Mouse (Mus musculus) embryonic facial prominence, embryonic 14.5 days (tissue): Measurements from ENCODE around the gene Olfr354. TPM values are rescaled to one million over a fixed set of nuclear protein-coding genes. Genes with fewer than 3 reads are reported as not detected.

ENCODE experiments used
- ATAC-seq: fragments of 200-750 bp; cut with Nextera tagmentation; 2 replicates; pipeline ENCODE4 v1.8.0; 2017; ENCODE audit warnings: low read depth, moderate number of reproducible peaks, moderate TSS enrichment
- DNase-seq: peaks from one replicate; pipeline ENCODE4 v3.0.0-alpha.2; 2015; ENCODE audit warnings: low spot score
- H3K27ac ChIP-seq: fragments of 300-500 bp; sonication (generic); replicated peaks from 2 replicates; pipeline ENCODE4 v1.5.1; 2014; ENCODE audit warnings: low read depth, mild to moderate bottlenecking, low read length, moderate library complexity
- H3K27me3 ChIP-seq: fragments of 300-500 bp; sonication (generic); replicated peaks from 2 replicates; pipeline ENCODE4 v1.6.1; 2014; ENCODE audit warnings: low read length; ENCODE audit not compliant: control insufficient read depth, insufficient read depth
- H3K36me3 ChIP-seq: fragments of 300-500 bp; sonication (generic); 2 replicates; pipeline ENCODE4 v1.6.1; 2014; ENCODE audit warnings: low read length, mixed read lengths; ENCODE audit not compliant: control insufficient read depth, insufficient read depth
- H3K4me1 ChIP-seq: fragments of 300-500 bp; sonication (generic); 2 replicates; pipeline ENCODE4 v1.6.1; 2014; ENCODE audit warnings: antibody characterized with exemption, low read length; ENCODE audit not compliant: control insufficient read depth, insufficient read depth
- H3K4me2 ChIP-seq: fragments of 300-500 bp; sonication (generic); 2 replicates; pipeline ENCODE4 v1.6.1; 2014; ENCODE audit warnings: low read depth, mild to moderate bottlenecking, low read length, moderate library complexity, mixed read lengths
- H3K4me3 ChIP-seq: fragments of 300-500 bp; sonication (generic); 2 replicates; pipeline ENCODE4 v1.5.1; 2014; ENCODE audit warnings: low read depth, mild to moderate bottlenecking, low read length
- H3K9ac ChIP-seq: fragments of 300-500 bp; sonication (generic); 2 replicates; pipeline ENCODE4 v1.6.1; 2014; ENCODE audit warnings: low read depth, mild to moderate bottlenecking, low read length, moderate library complexity, mixed read lengths
- H3K9me3 ChIP-seq: fragments of 300-500 bp; sonication (generic); 2 replicates; pipeline ENCODE4 v1.6.1; 2016; ENCODE audit warnings: low read length; ENCODE audit not compliant: control insufficient read depth
- WGBS: fragments of 180-500 bp; shearing (Covaris S2); extraction: QIAGEN DNeasy Blood & Tissue Kit; methylation state at CpG from one replicate; pipeline ENCODE4 v1.1.7; 2014; 5-methylcytosine and 5-hydroxymethylcytosine counted together
- polyA plus RNA-seq: library from polyadenylated mRNA; unstranded; fragments of >200 nt; fragmentation: Nextera tagmentation; extraction: Ambion mirVana; gene quantifications from 2 replicates; pipeline ENCODE4 v1.2.1, GENCODE M21; 2014

Gene Olfr354
- polyA plus RNA-seq, result not detected in 2 replicates

GRCm38 (mm10) chr2:36905380-36905779, at the start of gene Olfr354:
Olfr354 (plus strand) TSS chr2:36905680.
- ATAC-seq (no peak), DNase-seq (no peak)
- H3K27ac ChIP-seq, result no peak within 1 kb of the TSS
- no peak within 1 kb of the TSS for H3K4me3 ChIP-seq
- H3K36me3 ChIP-seq, result no peaks in the 10 kb centered on the region
- no peaks in the 10 kb centered on the region for H3K4me1 ChIP-seq
- no peak within 1 kb of the TSS for H3K9ac ChIP-seq
- no peaks in the 10 kb centered on the region for H3K9me3 ChIP-seq
- no peak within 1 kb of the TSS for H3K4me2 ChIP-seq
- no peaks in the 10 kb centered on the region for H3K27me3 ChIP-seq

- no peaks in the 10 kb centered on the region for H3K4me1 ChIP-seq
- no peaks in the 10 kb centered on the region for H3K27me3 ChIP-seq
- 79% methylated on average over 1 of the region's 1 CpGs for WGBS
- no peak within 1 kb of the TSS for H3K4me3 ChIP-seq
- DNase-seq, result no peak
- H3K9me3 ChIP-seq, result no peaks in the 10 kb centered on the region
- H3K36me3 ChIP-seq, result no peaks in the 10 kb centered on the region
- H3K27ac ChIP-seq, result no peak within 1 kb of the TSS
- no peak within 1 kb of the TSS for H3K9ac ChIP-seq
- no peak for ATAC-seq
- H3K4me2 ChIP-seq, result no peak within 1 kb of the TSS
Observed at GRCm38 (mm10) chr2:36862560-36862959, 42.9 kb upstream of the Olfr354 start, which contains the start of gene Olfr351. Olfr351 (minus strand) TSS chr2:36862660.

- Histone ChIP-seq H3K27me3 (no peaks in the 10 kb centered on the region), H3K9ac (no peak within 1 kb of the TSS), H3K4me1 (no peaks in the 10 kb centered on the region), H3K36me3 (no peaks in the 10 kb centered on the region), H3K4me3 (no peak within 1 kb of the TSS), H3K27ac (no peak within 1 kb of the TSS), H3K4me2 (no peak within 1 kb of the TSS), H3K9me3 (0 out of 2 replicates have a peak, but pooled peaks cover 5% of the 10 kb centered on the region)
- DNase-seq, result peak; percentile 1
- ATAC-seq, result no peak
- WGBS, result 81% methylated on average over 1 of the region's 1 CpGs
Observed at GRCm38 (mm10) chr2:36868160-36868559, 37.3 kb upstream of the Olfr354 start, which contains the start of gene Olfr352. Olfr352 (plus strand) TSS chr2:36868460.

DNA sequence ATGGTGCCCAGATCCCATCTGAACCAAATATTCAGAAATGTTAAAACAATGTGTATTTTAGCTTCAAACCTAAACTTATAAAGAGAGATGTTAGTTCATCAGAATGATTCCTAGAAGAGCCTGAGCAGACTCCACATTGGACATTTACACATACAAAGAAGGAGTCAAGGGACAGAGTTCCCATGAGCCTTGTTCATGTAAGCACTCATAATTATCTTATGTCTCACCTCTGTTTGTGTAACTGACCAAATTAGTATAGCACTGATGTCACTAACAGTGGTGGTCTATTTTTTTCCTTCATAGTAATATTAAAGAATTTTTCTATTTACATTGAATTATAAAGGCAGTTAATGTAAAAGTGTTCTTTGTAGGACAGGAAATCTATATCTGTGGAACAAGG, 12.6 kb upstream of the Olfr354 start, which contains the start of gene Olfr353:
Olfr353 (minus strand) TSS at position 101 of the 400 bp plus-strand sequence.
- Histone ChIP-seq H3K4me2 (no peak within 1 kb of the TSS), H3K27ac (no peak within 1 kb of the TSS), H3K4me1 (no peaks in the 10 kb centered on the region), H3K4me3 (no peak within 1 kb of the TSS), H3K9me3 (0 out of 2 replicates have a peak, but pooled peaks cover 4% of the 10 kb centered on the region), H3K9ac (no peak within 1 kb of the TSS), H3K36me3 (no peaks in the 10 kb centered on the region), H3K27me3 (no peaks in the 10 kb centered on the region)
- ATAC-seq (no peak), DNase-seq (no peak)

GRCm38 (mm10) chr2:36897114-36897513, 8.4 kb upstream of the Olfr354 start:
- H3K36me3 ChIP-seq, result no peaks in the 10 kb centered on the region
- H3K9ac ChIP-seq, result no peak overlapping the region
- H3K4me2 ChIP-seq, result no peak overlapping the region
- DNase-seq (no peak), ATAC-seq (no peak)
- H3K9me3 ChIP-seq, result 0 out of 2 replicates have a peak, but pooled peaks cover 4% of the 10 kb centered on the region
- H3K27me3 ChIP-seq, result no peaks in the 10 kb centered on the region
- H3K4me1 ChIP-seq, result no peaks in the 10 kb centered on the region
- H3K4me3 ChIP-seq, result no peak overlapping the region
- H3K27ac ChIP-seq, result no peak overlapping the region

GRCm38 (mm10) chr2:36928797-36929196, 23.3 kb downstream of the Olfr354 start, which contains the start of gene Olfr355:
Olfr355 (minus strand) TSS chr2:36928897.
- H3K9me3 ChIP-seq, result 0 out of 2 replicates have a peak, but pooled peaks cover 3% of the 10 kb centered on the region
- no peaks in the 10 kb centered on the region for H3K27me3 ChIP-seq
- H3K9ac ChIP-seq, result no peak within 1 kb of the TSS
- no peak within 1 kb of the TSS for H3K4me2 ChIP-seq
- H3K4me1 ChIP-seq, result no peaks in the 10 kb centered on the region
- no peaks in the 10 kb centered on the region for H3K36me3 ChIP-seq
- no peak within 1 kb of the TSS for H3K27ac ChIP-seq
- no peak within 1 kb of the TSS for H3K4me3 ChIP-seq
- no peak for DNase-seq
- ATAC-seq, result no peak

- 79% methylated on average over 2 of the region's 2 CpGs for WGBS
- no peaks in the 10 kb centered on the region for H3K4me1 ChIP-seq
- H3K9ac ChIP-seq, result no peak within 1 kb of the TSS
- no peaks in the 10 kb centered on the region for H3K36me3 ChIP-seq
- no peak within 1 kb of the TSS for H3K27ac ChIP-seq
- H3K4me2 ChIP-seq, result no peak within 1 kb of the TSS
- H3K27me3 ChIP-seq, result no peaks in the 10 kb centered on the region
- H3K4me3 ChIP-seq, result no peak within 1 kb of the TSS
- ATAC-seq (no peak), DNase-seq (no peak)
- no peaks in the 10 kb centered on the region; the same call in 1 of the 2 replicates for H3K9me3 ChIP-seq
Observed at GRCm38 (mm10) chr2:36936821-36937220, 31.3 kb downstream of the Olfr354 start, which contains the start of gene Olfr356. Olfr356 (plus strand) TSS chr2:36937121.

Other genes starting within 250 kb of the Olfr354 start
- gene Olfr346, start 219.9 kb upstream of the Olfr354 start, polyA plus RNA-seq, result not detected in 2 replicates
- not detected in 2 replicates for gene Olfr347, start 173.8 kb upstream of the Olfr354 start, polyA plus RNA-seq
- not detected in 2 replicates for gene Olfr348, start 121.4 kb upstream of the Olfr354 start, polyA plus RNA-seq
- 0.09 and 0.25 TPM in 2 replicates for gene Olfr50, start 115.1 kb upstream of the Olfr354 start, polyA plus RNA-seq
- not detected in 2 replicates for gene Olfr3, start 88.6 kb upstream of the Olfr354 start, polyA plus RNA-seq
- not detected in 2 replicates for gene Olfr350, start 59.4 kb upstream of the Olfr354 start, polyA plus RNA-seq
- not detected in 2 replicates for gene Olfr351, start 43.0 kb upstream of the Olfr354 start, polyA plus RNA-seq
- not detected in 2 replicates for gene Olfr352, start 37.2 kb upstream of the Olfr354 start, polyA plus RNA-seq
- gene Olfr353, start 12.7 kb upstream of the Olfr354 start, polyA plus RNA-seq, result not detected in 2 replicates
- not detected in 2 replicates for gene Olfr355, start 23.2 kb downstream of the Olfr354 start, polyA plus RNA-seq
- gene Olfr356, start 31.4 kb downstream of the Olfr354 start, polyA plus RNA-seq, result not detected in 2 replicates
- not detected in 2 replicates for gene Olfr357, start 88.1 kb downstream of the Olfr354 start, polyA plus RNA-seq
- gene Olfr358, start 103.7 kb downstream of the Olfr354 start, polyA plus RNA-seq, result 0.06 TPM in 1 of 2 replicates, not detected in the other
- gene Olfr360, start 160.1 kb downstream of the Olfr354 start, polyA plus RNA-seq, result not detected in 2 replicates
- gene Olfr361, start 183.6 kb downstream of the Olfr354 start, polyA plus RNA-seq, result not detected in 2 replicates
- not detected in 2 replicates for gene Olfr362, start 212.2 kb downstream of the Olfr354 start, polyA plus RNA-seq
- gene Olfr364-ps1, start 233.6 kb downstream of the Olfr354 start, polyA plus RNA-seq, result not detected in 2 replicates